Mouse (Mus musculus) kidney, adult 9 months (tissue): ENCODE measurements around the gene Gzmb.
"Not testable (repeated sequence)": the region's sequence is repeated elsewhere in the genome, so short reads cannot be mapped to it uniquely, and the experiment has no call there.

ENCODE experiments used
- DNase-seq: peaks from one replicate; pipeline ENCODE4 v3.0.0; 2022

The Gzmb gene

GRCm38 (mm10) chr14:56262153-56262552 lies at the start of gene Gzmb:
Gene Gzmb, minus strand, starts transcription at chr14:56262260.
- DNase-seq: no peak

- not testable (repeated sequence) for DNase-seq
These were observed 49.7 kb upstream of the Gzmb start for GRCm38 (mm10) chr14:56311801-56312200.

DNA sequence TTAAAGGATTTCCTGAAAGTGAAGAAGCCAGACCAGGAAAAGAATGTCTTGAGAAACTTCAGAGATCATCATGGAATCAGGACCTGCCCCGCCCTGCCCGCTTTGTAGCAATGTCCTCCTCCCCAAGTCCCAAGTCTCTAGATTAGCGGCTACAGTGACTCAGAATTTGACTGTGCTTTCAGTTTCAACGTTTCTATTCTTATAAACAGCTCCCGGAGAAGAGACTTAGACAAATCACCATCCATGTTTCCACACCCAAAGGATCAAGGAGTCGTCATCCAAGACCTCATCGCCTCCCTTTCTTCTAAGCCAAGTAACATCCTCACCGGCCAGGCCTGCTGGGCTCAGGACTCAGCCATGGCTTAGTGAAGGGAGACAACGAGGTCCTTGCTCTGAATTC lies 48.2 kb upstream of the Gzmb start:
- DNase-seq: no peak

- peak; percentile 71 for DNase-seq
These were observed 42.1 kb upstream of the Gzmb start for GRCm38 (mm10) chr14:56304149-56304548.

DNA sequence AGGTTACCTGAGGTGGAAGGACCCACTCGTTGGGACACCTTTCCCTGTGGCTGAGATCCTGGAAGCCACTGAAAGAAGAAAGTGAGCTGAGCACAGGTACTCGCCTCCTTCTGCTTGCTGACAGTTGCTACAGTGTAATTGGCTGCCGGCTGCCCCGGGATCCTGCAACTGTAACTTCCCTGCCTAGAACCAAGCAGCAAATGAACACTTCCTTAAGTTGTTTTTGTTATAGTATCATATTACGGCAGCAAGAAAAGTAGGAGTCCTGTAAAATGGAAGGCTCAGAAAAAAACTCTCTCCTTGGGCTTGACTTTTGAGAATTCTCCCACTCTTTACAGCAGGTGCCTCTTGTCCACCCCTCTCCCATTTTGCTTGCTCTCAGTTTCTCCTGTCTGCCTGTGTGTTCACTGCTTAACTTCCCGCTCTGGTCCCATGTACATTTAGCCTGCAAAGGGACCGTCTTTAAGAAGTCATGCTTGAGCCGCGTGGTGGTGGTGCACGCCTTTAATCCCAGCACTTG lies 41.5 kb upstream of the Gzmb start:
- no peak for DNase-seq

DNA sequence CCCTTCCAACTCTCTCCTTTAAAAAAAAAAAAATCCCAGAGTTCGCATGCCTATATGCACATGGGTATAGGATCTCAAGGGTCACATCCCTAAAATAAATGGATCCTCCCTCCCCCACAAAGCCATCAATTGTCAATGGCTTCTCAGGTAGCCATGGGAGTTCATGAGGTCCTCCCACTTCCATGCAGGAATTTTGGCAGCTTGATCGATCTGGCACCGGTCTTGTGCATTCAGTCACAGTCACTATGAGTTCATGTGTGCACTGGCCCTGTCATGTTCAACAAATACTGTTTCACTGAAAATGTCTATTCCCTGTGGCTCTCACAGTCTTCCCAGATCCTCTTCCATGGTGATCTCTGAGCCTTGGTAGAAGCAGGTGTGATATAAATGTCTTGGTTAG lies 40.0 kb upstream of the Gzmb start:
- DNase-seq: no peak

DNA sequence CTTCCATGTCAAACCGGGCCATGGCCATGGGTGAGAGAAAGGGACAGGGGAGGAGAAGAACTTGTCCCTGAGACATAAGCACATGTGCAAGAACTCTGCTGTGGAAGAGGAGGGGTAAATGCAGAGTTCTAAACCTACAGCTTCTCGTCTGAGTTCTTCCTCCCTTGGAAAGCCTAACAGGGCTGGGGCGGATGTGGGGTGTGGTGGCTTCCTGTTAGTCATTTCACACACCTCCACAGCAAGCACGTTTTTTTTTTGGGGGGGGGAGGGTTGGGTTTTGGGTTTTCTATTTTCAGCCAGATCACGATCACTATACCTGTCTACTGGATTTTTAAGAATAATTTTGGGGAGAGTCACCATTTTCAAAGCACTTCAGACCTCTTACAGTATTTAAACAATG lies 34.7 kb upstream of the Gzmb start:
- DNase-seq: no peak

- no peak for DNase-seq
These were observed 34.0 kb upstream of the Gzmb start for GRCm38 (mm10) chr14:56296106-56296505.

GRCm38 (mm10) chr14:56293146-56293545 lies 31.1 kb upstream of the Gzmb start:
- no peak for DNase-seq

- no peak for DNase-seq
These were observed 26.6 kb upstream of the Gzmb start for GRCm38 (mm10) chr14:56288651-56289050.

DNA sequence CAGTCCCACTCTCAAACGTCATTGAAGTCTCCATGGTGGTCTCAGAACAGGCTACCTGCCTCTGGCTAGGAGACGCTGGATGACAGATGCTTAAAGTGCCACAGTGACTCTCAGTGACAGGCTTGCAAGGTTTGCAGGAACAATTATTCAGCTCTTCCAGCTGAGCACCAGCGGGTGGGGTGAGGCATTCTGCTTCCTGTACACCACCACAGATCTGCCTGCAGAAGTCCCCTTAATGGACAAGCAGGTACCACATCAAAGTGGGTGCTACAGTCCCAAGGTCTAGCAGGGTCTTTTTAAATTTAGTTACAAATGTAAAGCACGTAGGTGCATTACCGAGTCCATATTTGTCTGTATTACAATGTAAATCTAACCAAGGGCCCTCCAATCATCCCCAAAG lies 25.7 kb upstream of the Gzmb start:
- DNase-seq: no peak

DNA sequence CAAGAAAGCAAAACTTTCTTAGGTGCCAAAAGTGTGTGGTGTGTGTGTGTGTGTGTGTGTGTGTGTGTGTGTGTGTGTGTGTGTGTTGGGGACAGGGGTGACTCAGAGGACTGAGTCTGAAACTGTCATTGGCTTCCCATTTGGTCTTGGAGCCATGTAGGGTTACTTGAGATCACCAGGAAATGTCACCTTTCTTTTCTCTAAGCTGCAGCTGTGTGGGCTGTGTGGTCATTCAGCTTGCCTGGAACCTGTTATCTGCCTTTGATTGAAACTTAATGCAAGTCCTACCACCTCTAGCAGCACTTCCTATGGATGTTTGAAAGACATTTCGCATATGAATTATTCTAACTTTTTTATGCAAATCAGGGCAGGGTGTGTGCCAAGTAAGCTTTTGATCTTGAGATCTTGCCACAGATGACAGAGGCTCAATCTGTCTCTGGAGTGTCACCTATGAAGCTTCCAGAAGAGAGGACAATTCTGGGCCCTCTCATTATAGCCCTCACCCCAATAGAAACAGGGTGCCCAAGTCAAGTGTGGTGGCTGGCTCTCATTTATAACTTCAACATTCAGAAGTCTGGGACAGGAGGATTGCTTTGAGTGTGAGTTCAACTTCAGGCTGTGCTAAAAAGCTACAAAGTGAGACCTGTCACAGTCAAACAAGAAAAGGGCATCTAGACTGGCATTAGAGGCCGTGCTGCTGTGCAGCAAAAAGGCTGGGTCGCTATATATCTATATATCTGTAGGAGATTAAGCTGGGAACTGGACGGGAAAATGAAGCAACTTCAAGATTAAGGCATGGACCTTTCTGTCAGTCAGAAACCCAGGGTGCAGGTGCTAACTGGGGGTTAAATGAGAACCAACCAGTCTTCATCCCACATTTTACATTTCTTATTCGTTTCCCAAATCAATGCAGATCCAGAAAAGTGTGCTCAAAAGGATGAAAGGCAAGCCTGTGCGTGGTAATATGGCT lies 22.6 kb upstream of the Gzmb start:
- no peak for DNase-seq

GRCm38 (mm10) chr14:56283816-56284215 lies 21.8 kb upstream of the Gzmb start:
- DNase-seq: no peak

GRCm38 (mm10) chr14:56281090-56281489 lies 19.0 kb upstream of the Gzmb start:
- no peak for DNase-seq

GRCm38 (mm10) chr14:56278691-56279090 lies 16.6 kb upstream of the Gzmb start:
- DNase-seq: not testable (repeated sequence)

GRCm38 (mm10) chr14:56276096-56276495 lies 14.0 kb upstream of the Gzmb start:
- DNase-seq: not testable (repeated sequence)

DNA sequence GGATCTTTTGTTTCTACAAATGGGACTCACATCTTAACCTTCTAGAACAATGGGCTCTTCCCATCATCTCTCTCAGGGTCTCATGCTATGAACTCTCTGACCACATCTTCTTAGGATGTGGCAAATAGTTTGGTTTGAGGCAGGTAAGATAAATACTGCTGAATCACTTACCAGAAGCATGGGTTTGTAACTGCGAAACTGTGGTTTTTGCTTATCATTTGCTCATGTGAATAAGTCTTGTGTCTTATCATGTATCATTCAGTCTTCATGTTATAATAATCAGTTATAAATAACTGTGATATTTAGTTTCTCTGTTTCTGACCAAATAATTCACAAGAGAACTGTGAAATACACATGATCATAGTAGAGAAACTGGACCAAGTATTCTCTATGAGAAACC lies 4.0 kb upstream of the Gzmb start:
- DNase-seq: no peak

DNA sequence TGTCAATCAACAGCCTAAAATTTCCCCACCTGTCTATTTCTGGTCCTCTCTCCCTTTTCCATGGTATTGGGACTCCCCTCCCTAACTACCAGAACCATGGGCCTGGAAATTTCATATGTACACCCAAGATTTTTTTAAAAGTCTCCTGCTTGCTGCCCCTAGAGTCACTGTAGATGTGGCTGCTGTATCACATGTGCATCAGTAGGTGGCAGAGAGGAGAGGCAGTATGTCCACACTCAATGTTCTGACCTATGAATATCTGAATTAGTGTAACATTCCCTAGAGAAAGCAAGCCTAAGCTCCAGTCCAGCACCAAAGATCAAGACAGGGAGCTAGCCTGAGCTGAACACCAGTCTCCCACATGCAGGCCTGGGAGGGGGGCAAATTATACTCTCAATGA lies 21.7 kb downstream of the Gzmb start:
- peak; percentile 2 for DNase-seq

- DNase-seq: no peak
These were observed 27.5 kb downstream of the Gzmb start, which contains the start of gene Gzmc for GRCm38 (mm10) chr14:56234556-56234955. Gene Gzmc, minus strand, starts transcription at chr14:56234656.

- no peak for DNase-seq
These were observed 50.7 kb downstream of the Gzmb start, which contains the start of gene Gzmf for GRCm38 (mm10) chr14:56211317-56211716. Gene Gzmf, minus strand, starts transcription at chr14:56211417.
